Mouse (Mus musculus): ENCODE data around the gene Dvl1.

The Dvl1 gene

DNA sequence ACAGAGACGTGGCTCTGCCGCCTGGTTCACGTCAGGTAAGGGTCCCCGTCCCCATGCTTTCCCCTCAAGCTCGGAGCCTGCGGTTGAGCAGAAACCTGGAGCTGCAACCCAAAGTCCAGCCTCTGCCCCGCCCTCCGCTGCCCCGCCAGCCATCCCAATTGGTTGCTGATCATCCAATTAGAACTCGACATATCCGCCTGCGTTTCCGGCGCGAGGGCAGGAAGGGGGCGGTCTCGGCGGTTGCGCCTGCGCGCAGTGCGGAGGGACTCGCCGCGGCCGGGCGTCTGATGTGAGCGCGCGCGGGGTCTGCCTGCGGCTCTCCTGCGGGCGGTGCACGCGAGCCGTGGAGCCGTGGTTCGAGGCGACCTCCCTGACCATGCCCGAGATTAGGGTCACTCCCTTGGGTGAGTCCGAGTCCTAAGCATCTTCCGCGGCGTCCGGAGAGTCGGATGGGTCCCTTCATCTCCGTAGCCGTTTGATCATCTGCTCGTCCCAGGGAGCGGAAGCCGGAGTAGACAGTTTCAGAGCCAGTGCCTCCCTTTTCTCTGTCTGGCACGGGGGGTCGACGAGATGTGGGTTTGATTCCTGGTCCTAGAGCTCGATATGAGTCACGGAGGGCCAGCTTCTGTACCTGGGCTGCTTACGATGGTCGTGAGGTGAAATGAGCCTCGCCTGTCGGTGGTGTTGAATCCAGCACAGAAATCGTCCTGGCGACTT is 22.3 kb downstream of the Dvl1 start, which contains the start of the genes Cptp and Ints11:
Gene Cptp (minus strand): TSS at position 124 of the 717 bp plus-strand sequence.
Gene Ints11 (plus strand): TSS at position 230 of the 717 bp plus-strand sequence.
- DNase-seq (ENCODE audit: inconsistent age in 2 of 2, low spot score in 1 of 2): peak; percentile 98 to 99

DNA sequence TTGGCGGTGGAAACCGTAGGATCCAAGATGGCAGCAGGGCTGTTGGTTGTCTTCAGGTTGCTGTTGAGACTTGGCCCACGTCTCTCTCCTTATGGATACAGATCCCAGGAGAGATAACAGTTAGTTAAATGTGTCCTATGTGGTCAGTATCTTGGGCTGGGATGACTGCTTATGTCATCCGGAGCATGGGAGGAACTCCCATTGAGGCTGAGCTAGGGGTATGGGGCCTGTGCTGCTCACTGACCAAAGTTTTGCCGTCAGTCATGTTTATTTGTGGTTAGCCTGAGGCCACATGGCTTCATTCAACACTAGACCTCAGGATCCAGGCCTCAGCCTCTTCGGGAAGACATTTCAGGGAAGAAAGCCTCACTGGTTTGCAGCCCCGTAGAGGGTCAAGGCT is 24.2 kb downstream of the Dvl1 start:
- no peak for DNase-seq (ENCODE audit: inconsistent age in 2 of 2, low spot score in 1 of 2)

DNA sequence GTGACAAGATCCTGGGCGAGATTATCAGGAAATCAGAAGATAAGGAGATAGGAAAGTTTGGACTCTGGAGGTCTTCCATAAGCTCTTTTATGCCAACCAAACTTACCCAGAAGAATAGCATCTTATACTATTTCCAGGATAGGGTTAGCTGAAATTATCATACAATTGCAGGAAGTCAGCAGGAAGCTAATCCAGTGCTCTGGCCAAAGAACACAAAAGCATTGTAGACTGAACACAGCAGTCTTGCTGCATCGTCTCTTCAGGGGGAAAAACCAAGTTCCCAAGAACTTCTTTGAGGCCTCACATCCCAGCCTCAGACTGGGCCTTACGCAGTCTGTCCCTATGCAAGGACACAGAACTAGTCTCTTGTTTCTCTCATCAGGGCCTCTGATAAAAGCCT is 36.4 kb downstream of the Dvl1 start:
- no peak for DNase-seq (ENCODE audit: inconsistent age in 2 of 2, low spot score in 1 of 2)

DNA sequence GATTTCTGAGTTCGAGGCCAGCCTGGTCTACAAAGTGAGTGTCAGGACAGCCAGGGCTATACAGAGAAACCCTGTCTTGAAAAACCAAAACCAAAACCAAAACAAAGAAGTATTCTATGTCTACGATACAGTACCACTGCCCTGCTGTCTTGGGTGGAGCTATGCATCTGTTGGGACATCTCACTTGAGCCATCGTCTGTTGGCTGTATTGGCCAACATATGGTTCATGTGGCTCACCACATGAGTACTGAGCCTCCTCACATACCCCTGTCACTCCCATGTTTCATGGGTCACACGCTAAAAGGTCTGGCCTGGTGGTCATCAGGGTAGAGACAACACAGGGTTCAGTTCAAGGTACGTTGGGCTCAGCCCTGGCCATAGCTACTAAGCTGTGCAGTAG is 39.1 kb downstream of the Dvl1 start:
- no peak for DNase-seq (ENCODE audit: inconsistent age in 2 of 2, low spot score in 1 of 2)

DNA sequence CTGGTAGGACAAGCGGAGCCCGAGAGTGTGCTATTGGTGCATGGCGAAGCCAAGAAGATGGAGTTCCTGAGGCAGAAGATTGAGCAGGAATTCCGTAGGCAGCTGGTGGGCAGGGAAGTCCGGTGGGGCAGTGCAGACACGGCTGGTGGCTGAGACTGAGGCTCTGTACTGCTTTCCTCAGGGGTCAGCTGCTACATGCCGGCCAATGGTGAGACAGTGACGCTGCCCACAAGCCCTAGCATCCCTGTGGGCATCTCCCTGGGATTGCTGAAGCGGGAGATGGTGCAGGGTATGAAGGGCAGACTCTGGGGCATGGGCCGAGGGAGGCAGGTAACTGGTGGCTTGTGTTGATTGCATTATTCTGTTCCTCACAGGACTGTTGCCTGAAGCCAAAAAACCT is 40.5 kb downstream of the Dvl1 start:
- DNase-seq (ENCODE audit: inconsistent age in 2 of 2, low spot score in 1 of 2): no peak

DNA sequence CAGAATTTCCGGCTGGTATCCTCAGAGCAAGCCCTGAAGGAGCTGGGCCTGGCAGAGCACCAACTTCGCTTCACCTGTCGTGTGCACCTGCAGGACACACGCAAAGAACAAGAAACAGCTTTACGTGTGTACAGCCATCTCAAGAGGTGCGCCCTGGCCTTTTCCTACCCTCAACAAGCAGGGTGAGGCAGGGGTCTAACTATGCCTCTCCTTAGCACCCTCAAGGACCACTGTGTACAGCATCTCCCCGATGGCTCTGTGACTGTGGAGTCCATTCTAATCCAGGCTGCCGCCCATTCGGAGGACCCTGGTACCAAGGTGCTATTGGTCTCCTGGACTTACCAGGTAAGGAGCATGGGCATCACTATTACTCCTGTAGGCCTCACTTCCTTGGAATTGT is 41.0 kb downstream of the Dvl1 start:
- DNase-seq (ENCODE audit: inconsistent age in 2 of 2, low spot score in 1 of 2): no peak

DNA sequence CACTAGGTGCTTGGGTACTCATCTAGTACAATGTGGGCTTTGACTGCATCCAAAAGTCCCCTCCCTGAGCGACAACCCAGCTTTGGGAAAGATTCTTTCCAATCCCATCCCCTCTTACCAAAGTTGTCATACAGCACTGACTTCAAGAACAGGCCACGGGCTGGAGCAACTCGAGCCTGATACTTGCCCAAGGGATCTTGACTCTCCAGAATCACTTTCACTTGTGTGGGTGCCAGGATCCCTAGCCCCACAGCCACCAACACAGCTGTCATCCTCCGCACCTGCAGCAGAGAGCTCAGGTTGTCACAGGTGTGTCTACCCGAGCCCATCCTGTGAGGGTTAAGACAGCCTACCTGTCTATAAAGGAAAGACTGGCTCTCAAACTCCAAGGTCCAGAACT is 42.1 kb downstream of the Dvl1 start:
- DNase-seq (ENCODE audit: inconsistent age in 2 of 2, low spot score in 1 of 2): no peak

DNA sequence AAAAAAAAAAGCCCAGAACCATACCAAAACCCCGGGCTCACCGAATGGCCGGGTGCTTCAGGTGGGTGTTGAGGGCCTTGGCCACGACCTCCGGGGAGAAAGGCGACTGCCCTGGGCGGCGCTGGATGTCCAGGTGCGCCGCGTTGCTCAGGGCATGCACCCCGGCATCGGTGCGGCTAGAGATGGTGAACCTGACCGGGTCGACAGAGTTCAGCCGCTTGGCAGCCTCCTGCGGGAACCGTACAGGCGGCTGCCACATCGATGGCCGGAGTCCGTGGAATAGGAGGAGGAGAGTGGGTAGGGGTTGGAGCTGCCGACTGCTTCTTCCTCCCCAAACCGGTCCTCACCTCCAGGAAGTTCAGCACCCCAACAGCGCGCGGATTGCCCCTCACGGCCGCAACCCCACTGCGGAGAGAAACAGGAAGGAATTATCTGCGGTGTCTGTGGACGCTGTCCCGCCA is 43.8 kb downstream of the Dvl1 start:
- no peak for DNase-seq (ENCODE audit: inconsistent age in 2 of 2, low spot score in 1 of 2)

DNA sequence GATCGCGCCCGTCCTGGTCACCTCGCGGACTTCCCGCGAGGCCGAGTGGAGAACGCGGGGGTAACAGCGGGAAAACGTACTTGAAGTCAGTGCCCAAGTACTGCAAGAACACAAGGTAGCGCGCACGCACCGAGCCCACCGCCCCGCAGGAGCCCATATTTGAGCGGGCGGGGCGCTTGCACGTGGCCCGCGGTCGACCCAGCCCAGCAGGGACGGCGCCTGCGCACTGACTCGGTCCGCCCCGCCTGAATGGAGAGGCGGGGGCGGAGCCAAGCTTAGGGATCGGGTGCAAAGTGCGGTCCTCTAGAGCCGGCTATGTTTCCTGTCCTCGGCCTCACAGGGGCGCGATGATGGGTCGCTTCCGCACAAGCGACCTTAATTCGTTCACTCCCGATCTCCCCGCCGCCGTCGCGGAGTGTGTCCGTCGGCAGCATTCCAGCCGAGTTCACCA is 44.4 kb downstream of the Dvl1 start, which contains the start of the genes Pusl1 and Acap3:
Gene Pusl1 (minus strand): TSS at position 231 of the 451 bp plus-strand sequence.
Gene Acap3 (plus strand): TSS at position 272 of the 451 bp plus-strand sequence.
- DNase-seq (ENCODE audit: inconsistent age in 2 of 2, low spot score in 1 of 2): peak; percentile 96 to 98

DNA sequence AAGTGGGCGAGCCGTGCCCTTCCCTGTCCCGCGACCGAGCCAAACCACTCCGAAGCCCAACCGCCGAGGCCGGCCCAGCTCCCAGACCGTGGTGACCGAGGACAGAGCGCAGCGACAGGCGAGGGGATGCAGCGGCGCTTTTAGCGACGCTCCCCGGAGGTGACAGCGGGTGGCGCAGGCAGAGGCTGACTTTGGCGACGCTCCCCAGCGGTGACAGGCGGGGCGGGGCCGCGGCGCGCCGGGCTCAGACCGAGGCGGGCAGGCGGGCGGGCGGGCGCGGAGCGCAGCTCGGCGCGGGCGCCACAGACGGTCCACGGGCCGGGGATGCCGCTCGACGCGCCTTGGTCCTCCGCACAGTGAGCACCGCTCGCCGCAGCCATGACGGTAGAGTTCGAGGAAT is 44.8 kb downstream of the Dvl1 start:
- peak; percentile 89 to 95 for DNase-seq (ENCODE audit: inconsistent age in 2 of 2, low spot score in 1 of 2)

DNA sequence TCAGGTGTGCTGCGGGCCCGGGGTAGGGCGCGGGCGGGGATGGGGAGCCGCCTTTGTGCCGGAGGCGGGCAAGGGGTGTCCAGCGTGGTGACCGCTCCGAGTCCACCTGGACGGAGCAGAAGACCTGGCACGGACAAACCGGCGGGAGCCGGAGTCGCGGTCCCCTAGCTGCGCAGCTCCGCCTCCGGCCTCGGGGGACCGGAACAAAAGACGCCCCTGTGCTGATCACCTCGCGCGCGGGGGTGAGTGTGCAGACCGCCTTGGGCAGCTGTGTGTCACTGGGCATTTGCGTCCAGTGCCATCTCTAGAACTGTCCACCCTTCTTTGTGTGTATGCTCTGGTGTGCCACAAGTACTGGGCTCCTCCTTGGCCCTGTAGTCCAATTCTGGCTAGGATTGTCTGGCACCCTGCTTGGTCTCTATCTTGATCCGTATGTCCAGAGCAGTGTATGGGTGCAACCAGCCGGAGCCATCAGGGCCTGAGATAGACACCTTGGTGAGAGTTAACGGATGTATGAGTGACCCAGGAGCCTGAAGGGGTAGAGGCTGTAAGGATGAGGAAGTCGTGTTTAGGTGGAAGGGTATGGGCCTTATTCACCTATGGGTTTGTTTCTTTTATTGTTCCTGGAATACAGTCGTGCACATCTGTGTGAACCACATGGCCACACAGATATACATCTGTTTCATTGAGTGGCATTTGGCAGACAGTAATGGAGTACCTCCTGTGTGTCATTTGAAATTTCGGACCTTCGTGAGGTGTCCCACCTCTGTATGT is 45.4 kb downstream of the Dvl1 start:
- DNase-seq (ENCODE audit: inconsistent age in 2 of 2, low spot score in 1 of 2): peak; percentile 64 to 83

DNA sequence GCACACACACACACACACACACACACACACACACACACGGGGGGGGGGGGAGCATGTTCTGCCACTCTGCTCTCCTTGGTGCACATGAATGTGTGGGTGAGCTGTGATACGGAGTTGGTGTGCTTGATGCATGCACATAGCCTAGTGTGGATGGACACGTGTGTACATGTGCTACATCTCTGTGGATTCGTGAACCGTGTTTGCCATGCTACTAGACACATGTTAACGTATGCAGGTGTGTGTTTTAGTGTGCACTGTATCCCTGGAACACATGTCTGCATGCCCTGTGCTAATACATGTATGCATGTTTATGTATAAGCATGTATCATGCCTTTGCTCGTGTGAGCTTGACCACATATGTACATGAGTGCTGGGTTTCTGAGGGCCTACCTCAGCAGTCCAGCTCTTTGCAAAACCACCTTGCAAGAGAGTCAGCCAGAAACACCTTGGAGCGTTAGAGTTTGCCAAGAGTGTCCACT is 46.0 kb downstream of the Dvl1 start:
- DNase-seq (ENCODE audit: inconsistent age in 2 of 2, low spot score in 1 of 2): peak; percentile 8 to 34

DNA sequence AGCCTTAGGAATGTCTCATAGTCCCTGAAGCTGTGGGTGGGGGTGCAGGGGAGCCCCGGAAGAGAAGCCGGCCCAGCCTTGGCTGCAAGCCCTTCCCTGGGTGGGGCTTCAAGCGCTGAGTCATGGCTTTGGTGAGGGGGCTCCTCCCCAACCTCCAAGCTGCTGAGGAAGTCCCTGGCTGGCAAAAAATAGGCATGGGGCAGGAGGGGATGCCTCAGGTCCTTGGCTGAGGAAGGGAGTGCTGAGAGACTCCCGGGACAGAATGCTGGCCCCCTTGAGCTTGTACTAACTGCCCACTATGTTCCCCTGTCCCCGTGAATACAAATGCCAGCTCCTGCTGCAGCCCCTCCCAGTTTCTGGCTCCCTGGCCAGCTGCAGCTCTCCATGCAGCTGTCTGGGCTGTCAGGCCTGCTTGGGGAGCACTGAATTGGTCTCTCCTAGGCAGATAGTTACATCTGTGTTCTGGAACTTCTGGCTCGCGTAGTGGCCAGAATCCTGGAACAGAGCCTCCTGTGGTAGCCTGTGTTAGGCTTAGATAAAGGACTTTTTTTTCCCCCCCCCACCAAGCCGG is 47.2 kb downstream of the Dvl1 start:
- peak; percentile 82 to 90 for DNase-seq (ENCODE audit: inconsistent age in 2 of 2, low spot score in 1 of 2)

DNA sequence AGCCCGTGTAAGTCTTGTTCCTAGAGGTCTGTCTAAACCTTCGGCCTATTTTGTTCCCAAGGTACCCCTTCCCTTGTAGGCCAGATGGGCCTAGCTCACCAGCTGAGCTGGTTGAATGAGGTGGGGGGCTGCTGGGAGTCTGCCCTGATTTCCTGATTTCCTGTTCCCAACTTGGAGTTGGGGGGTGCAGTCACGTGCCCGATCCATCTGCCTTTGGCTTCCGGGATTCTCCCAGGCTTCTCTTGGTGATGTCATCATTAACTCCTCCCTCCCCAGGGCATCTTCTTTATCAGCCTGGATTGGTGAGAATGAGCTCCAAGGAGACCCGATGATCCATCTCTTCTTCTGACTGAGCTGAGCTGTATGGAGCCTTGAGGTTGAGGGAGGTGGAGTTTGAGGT is 48.0 kb downstream of the Dvl1 start:
- DNase-seq (ENCODE audit: inconsistent age in 2 of 2, low spot score in 1 of 2): peak; percentile 68 to 84

DNA sequence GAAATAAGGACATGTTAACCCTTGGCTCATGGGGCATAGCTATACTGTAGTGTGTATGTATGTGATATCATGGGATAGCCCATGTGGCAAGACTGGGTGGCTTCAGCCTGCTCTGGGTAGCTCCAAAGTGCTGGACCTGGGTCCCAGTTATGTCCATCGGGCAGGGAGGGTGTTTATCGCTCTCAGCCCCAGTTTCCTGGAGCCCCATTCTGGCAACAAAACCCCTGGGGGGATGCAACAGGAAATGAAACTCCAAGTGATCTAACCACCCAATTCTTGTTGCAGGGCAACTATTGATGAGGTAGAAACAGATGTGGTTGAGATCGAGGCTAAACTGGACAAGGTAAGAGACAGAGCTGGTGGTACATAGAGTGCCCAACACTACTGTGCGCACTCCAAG is 48.6 kb downstream of the Dvl1 start:
- peak; percentile 3 to 17 for DNase-seq (ENCODE audit: inconsistent age in 2 of 2, low spot score in 1 of 2)

DNA sequence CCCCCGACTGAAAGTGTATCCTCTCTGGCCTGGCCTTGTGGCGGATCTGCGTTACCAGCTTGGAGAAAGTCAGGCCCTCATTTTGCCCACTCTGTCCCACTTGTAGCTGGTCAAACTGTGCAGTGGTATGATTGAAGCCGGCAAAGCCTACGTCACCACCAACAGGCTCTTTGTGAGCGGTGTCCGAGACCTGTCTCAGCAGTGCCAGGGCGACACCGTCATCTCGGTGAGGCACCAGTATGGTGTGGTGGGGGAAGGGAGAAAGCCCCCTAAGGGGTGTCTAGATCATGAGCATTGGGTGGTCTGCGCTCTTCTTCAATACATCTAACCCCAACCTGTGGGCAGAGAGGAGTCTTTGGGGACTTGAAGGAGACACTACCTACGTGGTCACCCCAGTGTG is 49.3 kb downstream of the Dvl1 start:
- no peak for DNase-seq (ENCODE audit: inconsistent age in 2 of 2, low spot score in 1 of 2)

DNA sequence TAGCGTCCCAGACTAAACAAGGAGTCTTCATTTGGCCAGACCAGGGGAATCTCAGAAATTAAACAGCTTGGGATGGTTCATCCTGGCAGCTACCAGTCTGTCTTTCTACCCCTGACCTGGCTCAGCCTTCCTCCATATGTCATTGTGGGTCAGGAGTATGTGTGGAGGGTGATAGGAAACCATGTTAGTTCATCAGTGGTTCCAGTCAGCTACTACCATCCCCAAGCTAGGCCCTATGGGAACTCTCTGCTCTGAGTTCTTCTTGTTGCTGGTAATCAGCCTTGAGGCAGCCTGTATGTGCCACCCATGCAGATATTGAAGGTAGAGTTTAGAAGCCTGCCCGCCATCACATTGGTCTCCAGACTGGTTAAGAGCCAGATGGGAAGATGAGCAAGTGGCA is 51.1 kb downstream of the Dvl1 start:
- no peak for DNase-seq (ENCODE audit: inconsistent age in 2 of 2, low spot score in 1 of 2)

DNA sequence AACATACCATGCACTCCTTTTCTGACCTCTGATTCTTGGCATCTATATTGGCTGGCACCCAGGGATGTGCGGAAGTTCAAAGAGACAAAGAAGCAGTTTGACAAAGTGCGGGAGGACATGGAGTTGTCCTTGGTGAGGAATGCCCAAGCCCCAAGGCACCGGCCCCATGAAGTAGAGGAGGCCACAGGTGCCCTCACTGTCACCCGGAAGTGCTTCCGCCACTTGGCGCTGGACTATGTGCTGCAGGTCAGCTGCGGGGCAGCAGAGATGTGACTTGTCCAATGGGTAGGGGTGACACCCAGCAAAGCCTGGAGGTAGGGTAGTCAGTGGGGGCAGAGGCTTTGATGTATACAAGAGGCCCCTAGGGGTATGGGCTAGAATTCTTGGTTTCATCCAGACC is 52.2 kb downstream of the Dvl1 start:
- DNase-seq (ENCODE audit: inconsistent age in 2 of 2, low spot score in 1 of 2): peak; percentile 11 to 35

DNA sequence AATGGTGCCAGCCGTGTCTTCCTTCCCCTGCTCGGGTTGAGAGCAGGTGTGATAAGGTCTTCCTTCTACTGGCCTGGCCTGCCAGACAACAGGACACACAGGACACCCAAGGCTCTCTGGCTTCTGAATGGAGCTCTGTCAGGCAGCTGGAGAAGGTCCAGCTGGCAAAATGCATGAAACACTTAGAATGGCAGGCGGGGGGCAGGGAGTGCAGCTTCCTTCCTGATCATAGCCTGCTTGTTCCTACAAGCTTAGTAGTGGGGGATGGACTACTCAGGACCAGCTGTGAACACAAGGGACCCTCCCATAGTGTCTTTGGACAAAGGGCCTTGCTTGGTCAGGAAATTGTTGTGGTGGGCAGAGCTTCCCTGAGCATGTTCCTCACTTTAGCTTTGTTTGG is 54.0 kb downstream of the Dvl1 start:
- DNase-seq (ENCODE audit: inconsistent age in 2 of 2, low spot score in 1 of 2): peak; percentile 30 to 49

DNA sequence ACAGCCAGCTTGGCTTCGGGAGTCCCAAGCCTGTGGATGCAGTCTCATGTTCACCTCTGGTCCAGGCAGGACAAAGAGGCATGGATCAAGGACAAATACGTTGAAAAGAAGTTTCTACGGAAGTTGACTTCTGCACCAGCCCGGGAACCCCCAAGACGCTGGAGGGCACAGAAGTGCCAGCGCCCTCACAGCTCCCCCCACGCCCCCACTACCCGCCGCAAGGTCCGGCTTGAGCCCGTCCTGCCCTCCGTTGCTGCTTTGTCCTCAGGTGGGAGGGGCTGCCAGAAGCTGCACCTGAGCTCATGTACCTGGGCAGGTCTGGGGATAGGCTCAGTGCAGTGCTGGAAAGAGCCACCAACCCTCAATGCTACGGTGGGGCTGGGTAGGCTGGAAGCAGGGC is 56.0 kb downstream of the Dvl1 start:
- DNase-seq (ENCODE audit: inconsistent age in 2 of 2, low spot score in 1 of 2): peak in 1 of 2 experiments; percentile 27

DNA sequence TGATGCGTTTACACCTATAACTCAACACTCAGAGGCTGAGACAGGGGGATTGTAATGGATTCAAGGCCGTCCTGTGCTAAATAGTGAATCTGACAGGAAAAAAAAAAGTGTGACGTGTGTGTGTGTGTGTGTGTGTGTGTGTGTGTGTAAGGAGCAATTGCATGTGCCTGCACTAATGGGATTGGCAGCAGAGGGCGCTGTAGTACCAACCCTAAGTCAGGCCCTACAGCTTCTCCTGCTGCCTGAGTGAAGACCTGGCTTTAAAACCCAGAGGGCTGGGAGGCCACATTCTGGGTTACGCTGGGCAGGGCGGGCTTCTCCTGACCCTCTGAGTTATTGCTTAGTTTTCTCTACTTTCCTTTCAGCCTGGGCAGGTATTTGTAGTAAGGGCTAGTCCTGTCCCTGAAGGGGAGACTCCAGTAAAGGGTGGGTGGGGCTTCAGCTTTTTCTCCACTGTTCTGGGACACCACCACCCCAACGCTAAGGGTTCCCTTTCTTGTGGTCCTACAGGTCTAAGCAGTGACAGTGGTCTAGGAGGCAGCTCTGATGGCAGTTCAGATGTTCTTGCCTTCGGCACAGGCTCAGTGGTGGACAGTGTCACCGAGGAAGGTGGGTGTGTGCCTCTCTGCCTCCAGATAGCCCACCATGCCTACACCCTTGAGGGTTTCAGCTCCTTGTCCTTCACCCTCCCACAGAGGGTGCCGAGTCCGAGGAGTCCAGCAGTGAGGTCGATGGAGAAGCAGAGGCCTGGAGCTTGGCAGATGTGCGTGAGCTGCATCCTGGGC is 57.3 kb downstream of the Dvl1 start:
- DNase-seq (ENCODE audit: inconsistent age in 2 of 2, low spot score in 1 of 2): peak; percentile 17 to 53
